Comparison of ENCODE assay signal across 9 mouse cellular contexts in genomic region chr2:36276454-36276853, GRCm38 (mm10). TPM values are rescaled to one million over a fixed set of nuclear protein-coding genes. Genes with fewer than 3 reads are reported as not detected.
DNase-seq lines count a peak whose midpoint lies in the region; ATAC-seq and TF ChIP-seq lines count a peak whose summit lies in the region.
"Had no signal": no experiment of that assay in that cellular context is flagged by ENCODE, and none has a peak within 500 bp of the region (broad histone marks: within the 10 kb centered on the region; RNA-seq: fewer than 3 reads in every experiment).

No protein-coding gene starts in this region.

- H3K4me3 ChIP-seq in lung, embryonic 14.5 days (ENCODE audit: low read depth, low read length) = no peak overlapping the region
- H3K4me3 ChIP-seq: heart, embryonic 15.5 days had no signal

- H3K9ac ChIP-seq in lung, embryonic 14.5 days = no peak overlapping the region
- H3K9ac ChIP-seq: heart, embryonic 15.5 days had no signal

- WGBS in large intestine, adult 2 months = 25% methylated on average over 4 of the region's 4 CpGs
- WGBS in lung, embryonic 14.5 days = 24% methylated on average over 4 of the region's 4 CpGs

- H3K27ac ChIP-seq in lung, embryonic 14.5 days (ENCODE audit: low read depth) = no peak overlapping the region
- H3K27ac ChIP-seq: heart, embryonic 15.5 days had no signal

- ATAC-seq in granulocyte monocyte progenitor cell, adult 5-6 weeks (replicated peaks; ENCODE audit: poor library complexity, severe bottlenecking) = peak; percentile 33
- peak; percentile 28; the same call in 1 of the 2 replicates for ATAC-seq in lung, embryonic 14.5 days (ENCODE audit: insufficient read depth)
- no peak for ATAC-seq in activated CD4-positive, CD25-positive, alpha-beta regulatory T cell, adult 4 months

- H3K9me3 ChIP-seq in lung, embryonic 14.5 days (ENCODE audit: low read depth, low read length) = no peaks in the 10 kb centered on the region
- H3K9me3 ChIP-seq: heart, embryonic 15.5 days had no signal

- no peaks in the 10 kb centered on the region for H3K4me1 ChIP-seq in lung, embryonic 14.5 days (ENCODE audit: insufficient read depth)

- TF ChIP-seq CTCF in lung, embryonic 14.5 days (IDR thresholded peaks at IDR 0.05; ENCODE audit: low read depth) = peak; percentile 86

- no peaks in the 10 kb centered on the region for H3K27me3 ChIP-seq in lung, embryonic 14.5 days (ENCODE audit: insufficient read depth, low read length)

- H3K36me3 ChIP-seq in lung, embryonic 14.5 days (ENCODE audit: insufficient read depth) = no peaks in the 10 kb centered on the region
- H3K36me3 ChIP-seq: heart, embryonic 15.5 days had no signal

- peak; percentile 33 to 39 for DNase-seq in B cell, adult 2 months
- DNase-seq in MEL-GATA-1-ER (ENCODE audit: extremely low read depth, low read depth) = peak; percentile 59
- DNase-seq in cerebellum, adult 9-10 months = peak; percentile 70
- peak; percentile 21 for DNase-seq in large intestine, adult 2 months (ENCODE audit: low read depth, low spot score)
- peak; percentile 96 for DNase-seq in lung, embryonic 14.5 days
- peak; percentile 5 for DNase-seq in ovary, postnatal 36 days (ENCODE audit: low spot score)

- no peak overlapping the region for H3K4me2 ChIP-seq in lung, embryonic 14.5 days
- H3K4me2 ChIP-seq: heart, embryonic 15.5 days had no signal

RNA-seq across cellular contexts. Expression of gene Ptgs1, which starts 46.2 kb away (rescaled TPM):
- total RNA-seq in granulocyte monocyte progenitor cell, adult 5-6 weeks (2014; fragmentation: Nextera tagmentation) = 20.8 and 21.8 TPM in 2 replicates
- 30.5 and 31.0 TPM in 2 replicates for total RNA-seq in granulocyte monocyte progenitor cell, adult 5-6 weeks (2017)
- polyA plus RNA-seq in large intestine, adult 2 months (2012; rRNA removed) = 15.1 and 28.0 TPM in 2 replicates
- polyA plus RNA-seq in lung, embryonic 14.5 days (2014; fragmentation: Nextera tagmentation; extraction: Ambion mirVana) = 30.2 and 33.4 TPM in 2 replicates
- polyA plus RNA-seq in activated CD4-positive, CD25-positive, alpha-beta regulatory T cell, adult 4 months (2017; shearing (Covaris generic)) = under 1 TPM; 0.56 to 0.78 TPM

Comparison
In these comparisons a context has a peak if more than half of its experiments do, and no peak if none do; other contexts are left out.
1. DNase-seq: peak in every context shown above with its lines; median percentile 96 in lung, embryonic 14.5 days; 70 in cerebellum, adult 9-10 months; 59 in MEL-GATA-1-ER; 36 in B cell, adult 2 months; 21 in large intestine, adult 2 months; 5 in ovary, postnatal 36 days.